Mouse (Mus musculus): Measurements from ENCODE around the gene Tfb1m. TPM values are rescaled to one million over a fixed set of nuclear protein-coding genes. Genes with fewer than 3 reads are reported as not detected.
A peak's percentile ranks its signal among the peaks of the same experiment; 100 is the strongest.

Gene Tfb1m
- polyA plus RNA-seq, 1 experiment from 2014 or later: 21.4 TPM

DNA sequence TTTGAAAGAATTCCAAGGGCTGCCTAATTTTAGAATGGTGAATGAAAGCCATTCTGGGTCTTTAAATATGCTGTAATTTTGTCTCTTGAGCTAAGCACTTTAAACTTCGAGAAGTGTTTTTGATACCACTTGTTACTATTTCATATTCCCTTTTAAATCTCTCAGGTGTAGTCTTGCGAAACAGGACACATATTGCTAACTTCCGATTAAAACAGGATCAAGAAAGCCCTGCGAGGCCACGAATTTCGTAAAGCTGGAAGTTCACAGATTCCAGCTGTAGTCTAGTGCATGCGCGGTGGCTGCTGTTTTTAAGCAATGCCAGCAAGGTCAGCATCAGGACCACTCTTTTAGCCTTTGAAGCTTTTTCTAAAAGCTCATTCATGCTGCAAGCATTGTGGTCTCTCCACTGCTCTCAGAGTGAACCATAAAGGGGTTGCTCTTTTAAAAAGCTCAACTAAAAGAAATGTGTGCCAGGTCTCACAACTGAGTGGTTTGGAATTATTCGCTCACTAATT, 832 bp upstream of the Tfb1m start:
- H3K36me3 ChIP-seq (ENCODE audit: control insufficient read depth, insufficient read depth, low read length): no peaks in the 10 kb centered on the region
- peak overlapping the region; percentile 50; the same call in 1 of the 2 replicates for H3K4me2 ChIP-seq (ENCODE audit: low read depth, severe bottlenecking)
- no peaks in the 10 kb centered on the region for H3K4me1 ChIP-seq (ENCODE audit: control insufficient read depth, insufficient read depth, low read length)
- DNase-seq (ENCODE audit: low spot score): no peak
- no peak overlapping the region; the same call in 1 of the 2 replicates for H3K9ac ChIP-seq (ENCODE audit: low read length)
- ATAC-seq (ENCODE audit: insufficient number of reproducible peaks, low FRiP score, low TSS enrichment, low read depth): no peak
- H3K4me3 ChIP-seq (ENCODE audit: low read depth, low read length): peak overlapping the region; percentile 49
- H3K27me3 ChIP-seq (ENCODE audit: control insufficient read depth, insufficient read depth, low read length): no peaks in the 10 kb centered on the region
- WGBS: 79% methylated on average over 9 of the region's 9 CpGs
- H3K27ac ChIP-seq (replicated peaks; ENCODE audit: low read depth, low read length): peak overlapping the region; percentile 67
- H3K9me3 ChIP-seq (ENCODE audit: control insufficient read depth, low read length): no peaks in the 10 kb centered on the region

DNA sequence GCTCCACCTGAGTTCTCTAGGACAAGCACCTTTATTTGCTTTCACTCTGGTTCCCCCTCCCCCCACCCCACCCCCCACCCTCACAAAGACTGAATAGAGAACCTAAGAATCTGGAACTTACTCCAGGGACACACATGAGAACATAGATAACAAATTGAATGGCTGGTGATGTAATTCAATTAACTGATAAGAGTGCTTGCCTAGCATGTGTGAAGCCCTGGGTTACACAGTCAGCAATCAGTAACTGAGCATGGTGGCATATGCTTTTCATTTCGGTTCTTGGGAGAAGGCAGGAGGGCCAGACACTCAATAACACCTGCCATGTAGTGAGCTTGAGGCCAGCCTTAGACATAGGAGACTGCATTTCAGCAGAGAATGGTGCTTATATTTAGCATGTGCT, 1.3 kb downstream of the Tfb1m start:
- ATAC-seq (ENCODE audit: insufficient number of reproducible peaks, low FRiP score, low TSS enrichment, low read depth) (no peak), DNase-seq (ENCODE audit: low spot score) (no peak)
- Histone ChIP-seq H3K27me3 (ENCODE audit: control insufficient read depth, insufficient read depth, low read length) (no peaks in the 10 kb centered on the region), H3K9ac (ENCODE audit: low read length) (no peak overlapping the region), H3K4me3 (ENCODE audit: low read depth, low read length) (no peak overlapping the region), H3K27ac (replicated peaks; ENCODE audit: low read depth, low read length) (no peak overlapping the region), H3K4me1 (ENCODE audit: control insufficient read depth, insufficient read depth, low read length) (no peaks in the 10 kb centered on the region), H3K36me3 (ENCODE audit: control insufficient read depth, insufficient read depth, low read length) (no peaks in the 10 kb centered on the region), H3K4me2 (ENCODE audit: low read depth, severe bottlenecking) (no peak overlapping the region), H3K9me3 (ENCODE audit: control insufficient read depth, low read length) (no peaks in the 10 kb centered on the region)
- 63% methylated on average over 1 of the region's 1 CpGs for WGBS

DNA sequence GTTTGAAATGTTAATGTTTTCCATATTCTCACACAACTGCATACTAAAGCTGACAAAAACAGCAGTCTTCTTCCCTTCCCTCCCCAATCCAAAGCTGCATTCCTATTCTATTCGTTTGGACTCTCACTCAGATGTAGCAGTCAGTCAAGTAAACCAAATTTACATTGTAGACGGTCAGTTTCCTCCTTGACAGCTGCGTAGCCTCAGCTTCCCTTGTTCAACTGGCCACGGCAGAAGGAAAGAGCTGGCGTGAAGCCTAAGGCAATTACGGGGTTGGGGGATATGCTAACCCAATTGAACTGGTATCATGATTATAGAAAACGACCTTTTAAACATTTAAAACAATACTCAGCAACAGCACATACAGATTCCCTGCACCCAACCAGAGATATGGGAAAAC, 9.9 kb downstream of the Tfb1m start:
- no peak for DNase-seq (ENCODE audit: low spot score)
- ATAC-seq (ENCODE audit: insufficient number of reproducible peaks, low FRiP score, low TSS enrichment, low read depth): no peak
- no peak overlapping the region for H3K9ac ChIP-seq (ENCODE audit: low read length)
- H3K36me3 ChIP-seq (ENCODE audit: control insufficient read depth, insufficient read depth, low read length): no peaks in the 10 kb centered on the region
- no peak overlapping the region for H3K4me2 ChIP-seq (ENCODE audit: low read depth, severe bottlenecking)
- no peak overlapping the region for H3K4me3 ChIP-seq (ENCODE audit: low read depth, low read length)
- no peaks in the 10 kb centered on the region for H3K4me1 ChIP-seq (ENCODE audit: control insufficient read depth, insufficient read depth, low read length)
- no peak overlapping the region for H3K27ac ChIP-seq (replicated peaks; ENCODE audit: low read depth, low read length)
- no peaks in the 10 kb centered on the region for H3K27me3 ChIP-seq (ENCODE audit: control insufficient read depth, insufficient read depth, low read length)
- 81% methylated on average over 7 of the region's 7 CpGs for WGBS
- no peaks in the 10 kb centered on the region for H3K9me3 ChIP-seq (ENCODE audit: control insufficient read depth, low read length)

- no peak overlapping the region for H3K27ac ChIP-seq (replicated peaks; ENCODE audit: low read depth, low read length)
- WGBS: 91% methylated on average over 5 of the region's 5 CpGs
- H3K4me2 ChIP-seq (ENCODE audit: low read depth, severe bottlenecking): no peak overlapping the region
- H3K4me3 ChIP-seq (ENCODE audit: low read depth, low read length): no peak overlapping the region
- no peaks in the 10 kb centered on the region for H3K36me3 ChIP-seq (ENCODE audit: control insufficient read depth, insufficient read depth, low read length)
- H3K9me3 ChIP-seq (ENCODE audit: control insufficient read depth, low read length): no peaks in the 10 kb centered on the region
- H3K9ac ChIP-seq (ENCODE audit: low read length): no peak overlapping the region
- DNase-seq (ENCODE audit: low spot score) (no peak), ATAC-seq (ENCODE audit: insufficient number of reproducible peaks, low FRiP score, low TSS enrichment, low read depth) (no peak)
- H3K27me3 ChIP-seq (ENCODE audit: control insufficient read depth, insufficient read depth, low read length): no peaks in the 10 kb centered on the region
- no peaks in the 10 kb centered on the region for H3K4me1 ChIP-seq (ENCODE audit: control insufficient read depth, insufficient read depth, low read length)
These were observed 16.5 kb downstream of the Tfb1m start for GRCm38 (mm10) chr17:3541033-3541432.

- ATAC-seq (ENCODE audit: insufficient number of reproducible peaks, low FRiP score, low TSS enrichment, low read depth): no peak
- no peak overlapping the region for H3K4me3 ChIP-seq (ENCODE audit: low read depth, low read length)
- H3K27ac ChIP-seq (replicated peaks; ENCODE audit: low read depth, low read length): no peak overlapping the region
- no peaks in the 10 kb centered on the region for H3K27me3 ChIP-seq (ENCODE audit: control insufficient read depth, insufficient read depth, low read length)
- H3K36me3 ChIP-seq (ENCODE audit: control insufficient read depth, insufficient read depth, low read length): no peaks in the 10 kb centered on the region
- no peak overlapping the region for H3K4me2 ChIP-seq (ENCODE audit: low read depth, severe bottlenecking)
- no peaks in the 10 kb centered on the region for H3K9me3 ChIP-seq (ENCODE audit: control insufficient read depth, low read length)
- H3K9ac ChIP-seq (ENCODE audit: low read length): no peak overlapping the region
- DNase-seq (ENCODE audit: low spot score): no peak
- no peaks in the 10 kb centered on the region for H3K4me1 ChIP-seq (ENCODE audit: control insufficient read depth, insufficient read depth, low read length)
- 96% methylated on average over 2 of the region's 2 CpGs for WGBS
These were observed 17.3 kb downstream of the Tfb1m start for GRCm38 (mm10) chr17:3540304-3540703.

- Histone ChIP-seq H3K36me3 (ENCODE audit: control insufficient read depth, insufficient read depth, low read length) (no peaks in the 10 kb centered on the region), H3K27ac (replicated peaks; ENCODE audit: low read depth, low read length) (no peak overlapping the region), H3K27me3 (ENCODE audit: control insufficient read depth, insufficient read depth, low read length) (no peaks in the 10 kb centered on the region), H3K4me2 (ENCODE audit: low read depth, severe bottlenecking) (no peak overlapping the region), H3K9ac (ENCODE audit: low read length) (no peak overlapping the region), H3K9me3 (ENCODE audit: control insufficient read depth, low read length) (no peaks in the 10 kb centered on the region), H3K4me3 (ENCODE audit: low read depth, low read length) (no peak overlapping the region), H3K4me1 (ENCODE audit: control insufficient read depth, insufficient read depth, low read length) (no peaks in the 10 kb centered on the region)
- WGBS: 22% methylated on average over 1 of the region's 1 CpGs
- peak; percentile 39 for DNase-seq (ENCODE audit: low spot score)
- ATAC-seq (ENCODE audit: insufficient number of reproducible peaks, low FRiP score, low TSS enrichment, low read depth): no peak
These were observed 24.2 kb downstream of the Tfb1m start for GRCm38 (mm10) chr17:3533425-3533824.

GRCm38 (mm10) chr17:3532254-3532653, 25.3 kb downstream of the Tfb1m start, which contains the start of gene Cldn20:
Cldn20 (plus strand) TSS chr17:3532554.
- Histone ChIP-seq H3K27me3 (ENCODE audit: control insufficient read depth, insufficient read depth, low read length) (no peaks in the 10 kb centered on the region), H3K9me3 (ENCODE audit: control insufficient read depth, low read length) (no peaks in the 10 kb centered on the region), H3K4me3 (ENCODE audit: low read depth, low read length) (no peak within 1 kb of the TSS), H3K4me2 (ENCODE audit: low read depth, severe bottlenecking) (no peak within 1 kb of the TSS), H3K27ac (replicated peaks; ENCODE audit: low read depth, low read length) (no peak within 1 kb of the TSS), H3K4me1 (ENCODE audit: control insufficient read depth, insufficient read depth, low read length) (no peaks in the 10 kb centered on the region), H3K9ac (ENCODE audit: low read length) (no peak within 1 kb of the TSS), H3K36me3 (ENCODE audit: control insufficient read depth, insufficient read depth, low read length) (no peaks in the 10 kb centered on the region)
- ATAC-seq (ENCODE audit: insufficient number of reproducible peaks, low FRiP score, low TSS enrichment, low read depth) (no peak), DNase-seq (ENCODE audit: low spot score) (no peak)
- 90% methylated on average over 4 of the region's 4 CpGs for WGBS

- no peak overlapping the region for H3K4me3 ChIP-seq (ENCODE audit: low read depth, low read length)
- DNase-seq (ENCODE audit: low spot score) (no peak), ATAC-seq (ENCODE audit: insufficient number of reproducible peaks, low FRiP score, low TSS enrichment, low read depth) (no peak)
- H3K9me3 ChIP-seq (ENCODE audit: control insufficient read depth, low read length): no peaks in the 10 kb centered on the region
- 75% methylated on average over 1 of the region's 1 CpGs for WGBS
- H3K4me2 ChIP-seq (ENCODE audit: low read depth, severe bottlenecking): no peak overlapping the region
- H3K9ac ChIP-seq (ENCODE audit: low read length): no peak overlapping the region
- no peak overlapping the region for H3K27ac ChIP-seq (replicated peaks; ENCODE audit: low read depth, low read length)
- no peaks in the 10 kb centered on the region for H3K27me3 ChIP-seq (ENCODE audit: control insufficient read depth, insufficient read depth, low read length)
- no peaks in the 10 kb centered on the region for H3K36me3 ChIP-seq (ENCODE audit: control insufficient read depth, insufficient read depth, low read length)
- no peaks in the 10 kb centered on the region for H3K4me1 ChIP-seq (ENCODE audit: control insufficient read depth, insufficient read depth, low read length)
These were observed 25.9 kb downstream of the Tfb1m start for GRCm38 (mm10) chr17:3531641-3532040.

GRCm38 (mm10) chr17:3530549-3530948, 27.0 kb downstream of the Tfb1m start:
- Histone ChIP-seq H3K9me3 (ENCODE audit: control insufficient read depth, low read length) (no peaks in the 10 kb centered on the region), H3K27ac (replicated peaks; ENCODE audit: low read depth, low read length) (no peak overlapping the region), H3K9ac (ENCODE audit: low read length) (no peak overlapping the region), H3K4me1 (ENCODE audit: control insufficient read depth, insufficient read depth, low read length) (no peaks in the 10 kb centered on the region), H3K4me3 (ENCODE audit: low read depth, low read length) (no peak overlapping the region), H3K27me3 (ENCODE audit: control insufficient read depth, insufficient read depth, low read length) (no peaks in the 10 kb centered on the region), H3K36me3 (ENCODE audit: control insufficient read depth, insufficient read depth, low read length) (no peaks in the 10 kb centered on the region), H3K4me2 (ENCODE audit: low read depth, severe bottlenecking) (no peak overlapping the region)
- no peak for DNase-seq (ENCODE audit: low spot score)
- ATAC-seq (ENCODE audit: insufficient number of reproducible peaks, low FRiP score, low TSS enrichment, low read depth): no peak
- 76% methylated on average over 7 of the region's 7 CpGs for WGBS

Measured in limb, embryonic 11.5 days (tissue).